Mouse (Mus musculus) heart, postnatal 14 days (tissue): ENCODE data around the gene Ugt1a6b. TPM values are rescaled to one million over a fixed set of nuclear protein-coding genes. Genes with fewer than 3 reads are reported as not detected.
A peak's percentile ranks its signal among the peaks of the same experiment; 100 is the strongest.
"Not testable (repeated sequence)": the region's sequence is repeated elsewhere in the genome, so short reads cannot be mapped to it uniquely, and the experiment has no call there.

Experiments used
- DNase-seq, 2 experiments: peaks; one replicate each; pipeline ENCODE4 v3.0.0; 2021 to 2022
- intact Hi-C: fragments of 180-260 bp; cut with DNase I; formaldehyde crosslinking; loops from one replicate; pipeline ENCODE4 v1.15.1; 2025
- long read RNA-seq, 2 experiments: library from polyadenylated mRNA; stranded (forward); transcript quantifications; one replicate each; pipeline ENCODE4 v2.0.0; 2021
- total RNA-seq, 2 experiments: library from RNA; stranded (reverse); gene quantifications; 2 replicates each; pipeline ENCODE4 v1.2.3; 2021

The Ugt1a6b gene
- under 1 TPM; 0.34 to 0.96 TPM for total RNA-seq
- long read RNA-seq, experiment 1, result 0 reads
- long read RNA-seq, experiment 2, result 0 reads

- DNase-seq, intact Hi-C loops: not testable (repeated sequence)
These were observed at the start of gene Ugt1a6b for GRCm38 (mm10) chr1:88103019-88103418. Gene Ugt1a6b (plus strand): TSS chr1:88103252.

- intact Hi-C loops, result no loop called here
- no peak for DNase-seq
These were observed 48.0 kb upstream of the Ugt1a6b start, which contains the start of gene Ugt1a10 for GRCm38 (mm10) chr1:88055088-88055487. Gene Ugt1a10 (plus strand): TSS chr1:88055388.

GRCm38 (mm10) chr1:88066472-88067102 is 36.5 kb upstream of the Ugt1a6b start:
- intact Hi-C loops, DNase-seq: not testable (repeated sequence)

- intact Hi-C loops, result no loop called here
- DNase-seq, result no peak
These were observed 32.6 kb upstream of the Ugt1a6b start, which contains the start of gene Ugt1a9 for GRCm38 (mm10) chr1:88070495-88070894. Gene Ugt1a9 (plus strand): TSS chr1:88070800.

GRCm38 (mm10) chr1:88070902-88071301 is 32.1 kb upstream of the Ugt1a6b start:
- intact Hi-C loops, result no loop called here
- no peak for DNase-seq

GRCm38 (mm10) chr1:88074471-88074870 is 28.6 kb upstream of the Ugt1a6b start:
- DNase-seq, result no peak
- intact Hi-C loops, result no loop called here

GRCm38 (mm10) chr1:88077128-88077527 is 25.9 kb upstream of the Ugt1a6b start:
- intact Hi-C loops, result no loop called here
- no peak for DNase-seq

- intact Hi-C loops, result no loop called here
- no peak for DNase-seq
These were observed 21.4 kb upstream of the Ugt1a6b start for GRCm38 (mm10) chr1:88081670-88082069.

GRCm38 (mm10) chr1:88086125-88086524 is 16.9 kb upstream of the Ugt1a6b start:
- DNase-seq, result no peak
- intact Hi-C loops, result no loop called here

- no peak for DNase-seq
- intact Hi-C loops, result no loop called here
These were observed 15.5 kb upstream of the Ugt1a6b start, which contains the start of gene Ugt1a8 for GRCm38 (mm10) chr1:88087513-88087912. Gene Ugt1a8 (plus strand): TSS chr1:88087813.

GRCm38 (mm10) chr1:88092341-88092740 is 10.7 kb upstream of the Ugt1a6b start:
- DNase-seq, result no peak
- intact Hi-C loops, result no loop called here

GRCm38 (mm10) chr1:88094270-88094676 is 8.8 kb upstream of the Ugt1a6b start:
- not testable (repeated sequence) for DNase-seq

GRCm38 (mm10) chr1:88094941-88095492 is 8.0 kb upstream of the Ugt1a6b start, which contains the start of gene Ugt1a7c:
Gene Ugt1a7c (plus strand): TSS chr1:88095062.
- DNase-seq, result peak; percentile 29 to 34
- intact Hi-C loops, result no loop called here

More at GRCm38 (mm10) chr1:88094270-88094676, 8.8 kb upstream of the Ugt1a6b start:
- intact Hi-C loops, result not testable (repeated sequence)

- intact Hi-C loops, DNase-seq: not testable (repeated sequence)
These were observed 4.5 kb upstream of the Ugt1a6b start for GRCm38 (mm10) chr1:88098546-88098945.

GRCm38 (mm10) chr1:88099691-88100090 is 3.4 kb upstream of the Ugt1a6b start:
- intact Hi-C loops, result not testable (repeated sequence)

GRCm38 (mm10) chr1:88103697-88104468 is 831 bp downstream of the Ugt1a6b start:
- intact Hi-C loops, DNase-seq: not testable (repeated sequence)

More at GRCm38 (mm10) chr1:88099691-88100090, 3.4 kb upstream of the Ugt1a6b start:
- not testable (repeated sequence) for DNase-seq

- no peak for DNase-seq
- intact Hi-C loops, result no loop called here
These were observed 1.8 kb downstream of the Ugt1a6b start for GRCm38 (mm10) chr1:88104667-88105430.

- DNase-seq, result no peak
- intact Hi-C loops, result no loop called here
These were observed 2.6 kb downstream of the Ugt1a6b start for GRCm38 (mm10) chr1:88105656-88106055.

GRCm38 (mm10) chr1:88109027-88109557 is 6.0 kb downstream of the Ugt1a6b start:
- intact Hi-C loops, DNase-seq: not testable (repeated sequence)

- DNase-seq, intact Hi-C loops: not testable (repeated sequence)
These were observed 6.6 kb downstream of the Ugt1a6b start for GRCm38 (mm10) chr1:88109604-88110003.
